Mouse (Mus musculus) ES-Bruce4 (cell line): ENCODE measurements around the gene Use1. TPM values are rescaled to one million over a fixed set of nuclear protein-coding genes. Genes with fewer than 3 reads are reported as not detected.

Source experiments
- H3K27ac ChIP-seq: 2 replicates; pipeline ENCODE4 v1.5.1; 2012; ENCODE audit warnings: low read length, inconsistent platforms; ENCODE audit not compliant: insufficient read depth
- H3K27me3 ChIP-seq: 2 replicates; pipeline ENCODE4 v1.6.1; 2012; ENCODE audit warnings: mild to moderate bottlenecking, low read length, inconsistent platforms; ENCODE audit not compliant: control insufficient read depth, poor library complexity, insufficient read depth, severe bottlenecking
- H3K36me3 ChIP-seq: 2 replicates; pipeline ENCODE4 v1.6.1; 2012; ENCODE audit warnings: inconsistent platforms, mild to moderate bottlenecking, low read length, moderate library complexity; ENCODE audit not compliant: control insufficient read depth, poor library complexity, insufficient read depth, severe bottlenecking
- H3K4me1 ChIP-seq: one replicate; pipeline ENCODE4 v1.8.1; 2011; ENCODE audit warnings: low read length; ENCODE audit not compliant: control insufficient read depth, insufficient read depth
- H3K4me3 ChIP-seq: 2 replicates; pipeline ENCODE4 v1.5.1; 2011; ENCODE audit warnings: low read depth, mild to moderate bottlenecking, low read length
- H3K9ac ChIP-seq: 2 replicates; pipeline ENCODE4 v1.6.1; 2012; ENCODE audit warnings: low read depth, mild to moderate bottlenecking, inconsistent platforms; ENCODE audit not compliant: poor library complexity, severe bottlenecking
- H3K9me3 ChIP-seq: replicated peaks from 2 replicates; pipeline ENCODE4 v1.6.1; 2012; ENCODE audit warnings: mild to moderate bottlenecking, low read length, inconsistent platforms; ENCODE audit not compliant: control insufficient read depth, poor library complexity, insufficient read depth, severe bottlenecking
- CTCF ChIP-seq: IDR thresholded peaks from one replicate; pipeline ENCODE4 v1.8.1; 2011; ENCODE audit warnings: low read depth, low read length
- EP300 ChIP-seq: IDR thresholded peaks from 2 replicates; pipeline ENCODE4 v1.6.1; 2011; ENCODE audit warnings: low read depth, low read length; ENCODE audit not compliant: insufficient read depth
- POLR2A ChIP-seq: IDR thresholded peaks from one replicate; pipeline ENCODE4 v1.8.1; 2011; ENCODE audit warnings: low read length; ENCODE audit not compliant: insufficient read depth
- polyA plus RNA-seq: library from polyadenylated mRNA; stranded (reverse); fragments of >200 nt; gene quantifications from 2 replicates; pipeline ENCODE4 v1.2.4, GENCODE M21; 2011; ENCODE audit warnings: low read depth; ENCODE audit not compliant: missing spikeins, insufficient read depth, insufficient read length

Use1 gene
- polyA plus RNA-seq, 1 experiment: 63.2 TPM

- TF ChIP-seq CTCF (peak; percentile 97), EP300 (peak; percentile 43; the same call in 1 of the 2 replicates), POLR2A (no peak)
- Histone ChIP-seq H3K9me3 (no peaks in the 10 kb centered on the region), H3K9ac (peak overlapping the region; percentile 78), H3K36me3 (peaks cover 24% of the 10 kb centered on the region), H3K4me3 (peak overlapping the region; percentile 86), H3K27ac (no peak overlapping the region), H3K27me3 (no peaks in the 10 kb centered on the region), H3K4me1 (peaks cover 7% of the 10 kb centered on the region)
These were observed 39.7 kb downstream of the Use1 start for GRCm38 (mm10) chr8:71406099-71407015.

- no peak overlapping the region for H3K4me3 ChIP-seq
These were observed 40.8 kb downstream of the Use1 start for GRCm38 (mm10) chr8:71407441-71407840.

GRCm38 (mm10) chr8:71408231-71408630, 41.6 kb downstream of the Use1 start:
- no peak overlapping the region for H3K9ac ChIP-seq

More at GRCm38 (mm10) chr8:71407441-71407840, 40.8 kb downstream of the Use1 start:
- Histone ChIP-seq H3K36me3 (peaks cover 24% of the 10 kb centered on the region), H3K9me3 (no peaks in the 10 kb centered on the region), H3K27me3 (no peaks in the 10 kb centered on the region), H3K4me1 (peaks cover 7% of the 10 kb centered on the region), H3K9ac (no peak overlapping the region), H3K27ac (no peak overlapping the region)
- TF ChIP-seq CTCF (no peak), EP300 (no peak), POLR2A (no peak)

GRCm38 (mm10) chr8:71411535-71412273, 45.1 kb downstream of the Use1 start:
- Histone ChIP-seq H3K27ac (no peak overlapping the region), H3K9ac (no peak overlapping the region), H3K36me3 (peaks cover 24% of the 10 kb centered on the region)

More at GRCm38 (mm10) chr8:71408231-71408630, 41.6 kb downstream of the Use1 start:
- TF ChIP-seq CTCF (no peak), EP300 (no peak), POLR2A (no peak)
- Histone ChIP-seq H3K4me3 (no peak overlapping the region), H3K9me3 (no peaks in the 10 kb centered on the region), H3K27ac (no peak overlapping the region), H3K36me3 (peaks cover 24% of the 10 kb centered on the region), H3K4me1 (peaks cover 7% of the 10 kb centered on the region), H3K27me3 (no peaks in the 10 kb centered on the region)

More at GRCm38 (mm10) chr8:71411535-71412273, 45.1 kb downstream of the Use1 start:
- Histone ChIP-seq H3K9me3 (no peaks in the 10 kb centered on the region), H3K27me3 (no peaks in the 10 kb centered on the region), H3K4me3 (no peak overlapping the region), H3K4me1 (no peaks in the 10 kb centered on the region)
- TF ChIP-seq CTCF (no peak), POLR2A (no peak), EP300 (no peak)

Other genes with a start within 250 kb of the Use1 start
- 37.3 and 39.0 TPM in 2 replicates for gene Myo9b, start 94.1 kb upstream of the Use1 start, polyA plus RNA-seq
- gene Haus8, start 93.9 kb upstream of the Use1 start, polyA plus RNA-seq: 30.7 and 34.3 TPM in 2 replicates
- gene Ocel1, start 4.5 kb downstream of the Use1 start, polyA plus RNA-seq: 1.9 and 3.2 TPM in 2 replicates
- 23.0 and 23.9 TPM in 2 replicates for gene Nr2f6, start 15.1 kb downstream of the Use1 start, polyA plus RNA-seq
- gene Ushbp1, start 29.0 kb downstream of the Use1 start, polyA plus RNA-seq: not detected in 2 replicates
- gene Babam1, start 30.0 kb downstream of the Use1 start, polyA plus RNA-seq: 82.0 and 102 TPM in 2 replicates
- gene Ankle1, start 39.2 kb downstream of the Use1 start, polyA plus RNA-seq: 10.9 and 11.2 TPM in 2 replicates
- gene Abhd8, start 96.8 kb downstream of the Use1 start, polyA plus RNA-seq: 10.1 and 13.7 TPM in 2 replicates
- gene Mrpl34, start 98.1 kb downstream of the Use1 start, polyA plus RNA-seq: 68.1 and 77.0 TPM in 2 replicates
- 37.5 and 38.2 TPM in 2 replicates for gene Dda1, start 102.4 kb downstream of the Use1 start, polyA plus RNA-seq
- gene Ano8, start 119.1 kb downstream of the Use1 start, polyA plus RNA-seq: 7.0 and 7.1 TPM in 2 replicates
- gene Gtpbp3, start 121.3 kb downstream of the Use1 start, polyA plus RNA-seq: 14.8 and 16.3 TPM in 2 replicates
- gene Plvap, start 144.9 kb downstream of the Use1 start, polyA plus RNA-seq: 4.0 and 4.4 TPM in 2 replicates
- 4.3 and 4.9 TPM in 2 replicates for gene Ccdc194, start 158.9 kb downstream of the Use1 start, polyA plus RNA-seq
- gene Bst2, start 170.6 kb downstream of the Use1 start, polyA plus RNA-seq: 207 and 235 TPM in 2 replicates
- gene Mvb12a, start 176.1 kb downstream of the Use1 start, polyA plus RNA-seq: 72.6 and 74.1 TPM in 2 replicates
- gene Tmem221, start 192.0 kb downstream of the Use1 start, polyA plus RNA-seq: 2.2 and 2.4 TPM in 2 replicates
- gene Nxnl1, start 199.8 kb downstream of the Use1 start, polyA plus RNA-seq: not detected in 2 replicates
- 21.8 and 27.3 TPM in 2 replicates for gene Slc27a1, start 202.0 kb downstream of the Use1 start, polyA plus RNA-seq
- 57.2 and 65.6 TPM in 2 replicates for gene Pgls, start 225.3 kb downstream of the Use1 start, polyA plus RNA-seq
- gene Fam129c, start 230.8 kb downstream of the Use1 start, polyA plus RNA-seq: 6.4 and 9.0 TPM in 2 replicates
- 83.2 and 85.2 TPM in 2 replicates for gene Colgalt1, start 244.2 kb downstream of the Use1 start, polyA plus RNA-seq